Mouse (Mus musculus) midbrain, embryonic 13.5 days (tissue): ENCODE results near the gene Oas1e. TPM values are rescaled to one million over a fixed set of nuclear protein-coding genes. Genes with fewer than 3 reads are reported as not detected.
"Not testable (repeated sequence)": the region's sequence is repeated elsewhere in the genome, so short reads cannot be mapped to it uniquely, and the experiment has no call there.

ENCODE experiments used
- ATAC-seq: fragments of 200-750 bp; cut with Nextera tagmentation; 2 replicates; pipeline ENCODE4 v1.8.0; 2017; ENCODE audit warnings: mild to moderate bottlenecking, moderate TSS enrichment, moderate library complexity
- H3K27ac ChIP-seq: fragments of 300-500 bp; sonication (generic); 2 replicates; pipeline ENCODE4 v1.5.1; 2015; ENCODE audit warnings: inconsistent platforms, mild to moderate bottlenecking, moderate library complexity
- H3K27me3 ChIP-seq: fragments of 300-500 bp; sonication (generic); 2 replicates; pipeline ENCODE4 v1.6.1; 2015; ENCODE audit warnings: mild to moderate bottlenecking, inconsistent platforms
- H3K36me3 ChIP-seq: fragments of 300-500 bp; sonication (generic); 2 replicates; pipeline ENCODE4 v1.6.1; 2015; ENCODE audit warnings: mild to moderate bottlenecking, inconsistent platforms
- H3K4me1 ChIP-seq: fragments of 300-500 bp; sonication (generic); replicated peaks from 2 replicates; pipeline ENCODE4 v1.6.1; 2015; ENCODE audit warnings: inconsistent platforms
- H3K4me2 ChIP-seq: fragments of 300-500 bp; sonication (generic); replicated peaks from 2 replicates; pipeline ENCODE4 v1.6.1; 2015; ENCODE audit warnings: moderate library complexity, mild to moderate bottlenecking, inconsistent platforms
- H3K4me3 ChIP-seq: fragments of 300-500 bp; sonication (generic); replicated peaks from 2 replicates; pipeline ENCODE4 v1.5.1; 2015; ENCODE audit warnings: mild to moderate bottlenecking, inconsistent platforms
- H3K9ac ChIP-seq: fragments of 300-500 bp; sonication (generic); replicated peaks from 2 replicates; pipeline ENCODE4 v1.6.1; 2015; ENCODE audit warnings: mild to moderate bottlenecking, inconsistent platforms
- H3K9me3 ChIP-seq: fragments of 300-500 bp; sonication (generic); 2 replicates; pipeline ENCODE4 v1.6.1; 2016; ENCODE audit warnings: mild to moderate bottlenecking, inconsistent platforms
- WGBS: fragments of 180-500 bp; shearing (Covaris S2); methylation state at CpG from one replicate; pipeline ENCODE4 v1.1.7; 2015; 5-methylcytosine and 5-hydroxymethylcytosine counted together
- polyA plus RNA-seq: library from polyadenylated mRNA; unstranded; fragments of >200 nt; fragmentation: Nextera tagmentation; extraction: Ambion mirVana; gene quantifications from 2 replicates; pipeline ENCODE4 v1.2.1, GENCODE M21; 2015

Oas1e gene
- polyA plus RNA-seq, 1 experiment from 2014 or later, result 0.27 TPM

DNA sequence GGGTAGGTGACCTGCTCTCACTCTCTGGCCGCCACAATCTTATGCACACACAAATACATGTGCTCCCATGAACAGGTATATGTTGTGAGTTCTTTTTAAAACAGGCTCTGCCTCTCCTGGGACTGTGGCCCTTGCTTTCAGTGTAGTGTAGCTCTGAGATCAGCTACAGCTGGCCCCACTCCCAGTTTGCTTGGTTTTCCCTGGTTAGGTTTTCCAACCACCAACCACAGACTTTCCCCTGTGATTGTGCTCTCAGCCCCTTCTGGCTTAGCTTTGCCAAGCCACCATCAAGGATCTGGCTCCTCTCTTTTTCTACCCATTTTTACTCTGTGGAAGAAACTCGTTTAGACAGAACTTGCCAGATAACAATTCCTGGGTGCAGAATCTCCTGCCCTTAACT is 8.3 kb upstream of the Oas1e start:
- Histone ChIP-seq H3K27me3 (no peaks in the 10 kb centered on the region), H3K9ac (no peak overlapping the region), H3K27ac (no peak overlapping the region), H3K4me1 (no peaks in the 10 kb centered on the region), H3K4me2 (no peak overlapping the region), H3K9me3 (no peaks in the 10 kb centered on the region), H3K36me3 (no peaks in the 10 kb centered on the region), H3K4me3 (no peak overlapping the region)
- WGBS, result 69% methylated on average over 2 of the region's 2 CpGs
- no peak for ATAC-seq

GRCm38 (mm10) chr5:120798943-120799342 is 3.6 kb upstream of the Oas1e start:
- H3K4me2 ChIP-seq, H3K4me1 ChIP-seq, ATAC-seq, H3K27me3 ChIP-seq, H3K9ac ChIP-seq, H3K27ac ChIP-seq, H3K9me3 ChIP-seq, H3K36me3 ChIP-seq, H3K4me3 ChIP-seq: not testable (repeated sequence)
- 62% methylated on average over 2 of the region's 2 CpGs for whole genome bisulfite sequencing

- H3K36me3 ChIP-seq, H3K27ac ChIP-seq, H3K9me3 ChIP-seq, H3K4me1 ChIP-seq, H3K9ac ChIP-seq, H3K27me3 ChIP-seq, ATAC-seq, H3K4me3 ChIP-seq, H3K4me2 ChIP-seq: not testable (repeated sequence)
- 82% methylated on average over 5 of the region's 5 CpGs for WGBS
Observed at GRCm38 (mm10) chr5:120798147-120798546, 2.8 kb upstream of the Oas1e start.

- no peaks in the 10 kb centered on the region for H3K9me3 ChIP-seq
- H3K27ac ChIP-seq, result no peak overlapping the region
- H3K4me1 ChIP-seq, result no peaks in the 10 kb centered on the region
- no peak overlapping the region for H3K4me3 ChIP-seq
- H3K4me2 ChIP-seq, result no peak overlapping the region
- WGBS, result 36% methylated on average over 2 of the region's 2 CpGs
- no peaks in the 10 kb centered on the region for H3K27me3 ChIP-seq
- H3K36me3 ChIP-seq, result no peaks in the 10 kb centered on the region
- ATAC-seq, result no peak
- no peak overlapping the region for H3K9ac ChIP-seq
Observed at GRCm38 (mm10) chr5:120793043-120793442, 2.3 kb downstream of the Oas1e start.

DNA sequence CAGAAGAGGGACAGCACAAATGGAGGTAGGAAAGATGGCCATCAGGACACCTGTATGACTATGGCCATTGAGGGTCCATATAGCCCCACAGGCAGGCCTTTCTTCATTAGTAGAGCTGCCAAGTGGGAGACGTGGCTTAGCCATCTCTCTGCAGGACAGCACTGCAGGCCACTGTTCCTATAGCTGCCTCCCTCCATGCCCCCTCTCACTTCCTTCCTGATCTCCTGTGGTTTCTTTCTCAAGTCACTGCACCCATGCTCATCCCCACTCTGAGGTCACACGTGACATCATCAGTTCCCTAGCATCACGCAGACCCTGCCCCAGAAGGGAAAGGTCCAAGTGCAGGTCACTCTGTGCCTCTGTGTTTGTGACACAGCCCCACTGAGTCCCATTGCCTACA is 8.3 kb downstream of the Oas1e start:
- Histone ChIP-seq H3K9me3 (no peaks in the 10 kb centered on the region), H3K4me2 (no peak overlapping the region), H3K27ac (no peak overlapping the region), H3K4me3 (no peak overlapping the region), H3K36me3 (no peaks in the 10 kb centered on the region), H3K4me1 (no peaks in the 10 kb centered on the region), H3K9ac (no peak overlapping the region), H3K27me3 (no peaks in the 10 kb centered on the region)
- 69% methylated on average over 3 of the region's 3 CpGs for WGBS
- ATAC-seq, result no peak

GRCm38 (mm10) chr5:120782446-120782845 is 12.9 kb downstream of the Oas1e start:
- Histone ChIP-seq H3K27me3 (no peaks in the 10 kb centered on the region), H3K4me1 (no peaks in the 10 kb centered on the region), H3K9ac (no peak overlapping the region), H3K4me3 (no peak overlapping the region), H3K9me3 (no peaks in the 10 kb centered on the region), H3K36me3 (no peaks in the 10 kb centered on the region), H3K4me2 (no peak overlapping the region), H3K27ac (no peak overlapping the region)
- ATAC-seq, result no peak
- WGBS, result 70% methylated on average over 2 of the region's 2 CpGs

DNA sequence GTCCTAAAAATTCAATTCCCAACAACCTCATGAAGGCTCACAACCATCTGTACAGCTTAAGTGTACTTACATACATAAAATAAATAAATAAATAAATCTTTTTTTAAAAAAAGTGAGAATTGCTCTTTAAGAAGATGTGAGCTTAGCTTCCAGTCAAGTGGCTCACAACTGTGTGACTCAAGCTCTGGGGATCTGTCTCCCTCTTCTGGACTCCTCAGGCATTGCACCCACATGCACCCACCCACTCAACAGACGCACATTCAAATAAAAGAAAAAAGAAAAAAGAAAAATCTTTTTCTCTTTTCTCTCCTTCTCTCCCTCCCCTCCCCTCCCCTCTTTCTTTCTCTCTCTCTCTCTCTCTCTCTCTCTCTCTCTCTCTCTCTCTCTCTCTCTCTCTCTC is 13.7 kb downstream of the Oas1e start:
- ATAC-seq, result no peak
- 80% methylated on average over 1 of the region's 1 CpGs for WGBS
- H3K9ac ChIP-seq, result no peak overlapping the region

GRCm38 (mm10) chr5:120779922-120780321 is 15.4 kb downstream of the Oas1e start:
- Histone ChIP-seq H3K4me3 (no peak overlapping the region), H3K27me3 (no peaks in the 10 kb centered on the region), H3K36me3 (no peaks in the 10 kb centered on the region), H3K9ac (no peak overlapping the region), H3K27ac (no peak overlapping the region), H3K4me1 (no peaks in the 10 kb centered on the region), H3K9me3 (no peaks in the 10 kb centered on the region), H3K4me2 (no peak overlapping the region)
- 63% methylated on average over 3 of the region's 3 CpGs for WGBS
- no peak for ATAC-seq

More for the DNA sequence above, 13.7 kb downstream of the Oas1e start:
- Histone ChIP-seq H3K9me3 (no peaks in the 10 kb centered on the region), H3K27ac (no peak overlapping the region), H3K4me3 (no peak overlapping the region), H3K4me1 (no peaks in the 10 kb centered on the region), H3K36me3 (no peaks in the 10 kb centered on the region), H3K27me3 (no peaks in the 10 kb centered on the region), H3K4me2 (no peak overlapping the region)

GRCm38 (mm10) chr5:120778941-120779340 is 16.4 kb downstream of the Oas1e start:
- Histone ChIP-seq H3K36me3 (no peaks in the 10 kb centered on the region), H3K4me2 (no peak overlapping the region), H3K4me3 (no peak overlapping the region), H3K9me3 (no peaks in the 10 kb centered on the region), H3K27ac (no peak overlapping the region), H3K4me1 (no peaks in the 10 kb centered on the region), H3K9ac (no peak overlapping the region), H3K27me3 (no peaks in the 10 kb centered on the region)
- no peak for ATAC-seq
- 75% methylated on average over 2 of the region's 2 CpGs for WGBS

DNA sequence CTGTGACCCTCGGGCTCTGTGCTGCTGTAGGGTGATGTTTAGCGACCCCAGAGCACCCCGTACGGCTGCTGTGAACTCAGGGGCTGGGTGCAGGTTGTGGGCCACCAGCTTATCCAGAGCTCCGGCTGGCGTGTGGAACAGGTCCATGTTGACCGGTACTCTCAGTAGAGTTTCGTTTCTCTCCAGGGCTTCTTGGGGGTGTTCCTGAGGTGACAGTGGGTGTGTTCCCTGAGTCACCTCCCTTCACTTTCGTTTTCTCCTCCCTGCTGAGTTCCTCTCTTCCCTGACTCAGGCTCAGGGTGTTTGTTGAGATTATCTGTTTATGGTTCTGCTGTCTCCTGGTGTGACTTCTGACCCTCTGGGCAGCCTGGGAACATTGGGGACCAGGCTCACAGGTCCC is 17.9 kb downstream of the Oas1e start, which contains the start of gene Oas3:
Gene Oas3, minus strand, starts transcription at position 184 of the 400 bp plus-strand sequence.
- H3K27me3 ChIP-seq, result no peaks in the 10 kb centered on the region
- no peak within 1 kb of the TSS for H3K27ac ChIP-seq
- no peak within 1 kb of the TSS for H3K9ac ChIP-seq
- 79% methylated on average over 9 of the region's 9 CpGs for WGBS
- H3K9me3 ChIP-seq, result no peaks in the 10 kb centered on the region
- H3K4me3 ChIP-seq, result no peak within 1 kb of the TSS
- no peaks in the 10 kb centered on the region for H3K36me3 ChIP-seq
- no peaks in the 10 kb centered on the region for H3K4me1 ChIP-seq
- no peak within 1 kb of the TSS for H3K4me2 ChIP-seq
- no peak for ATAC-seq

- Histone ChIP-seq H3K9ac (no peak overlapping the region), H3K9me3 (no peaks in the 10 kb centered on the region), H3K27me3 (no peaks in the 10 kb centered on the region), H3K4me2 (no peak overlapping the region), H3K4me1 (no peaks in the 10 kb centered on the region), H3K27ac (no peak overlapping the region), H3K36me3 (no peaks in the 10 kb centered on the region), H3K4me3 (no peak overlapping the region)
- no peak for ATAC-seq
- WGBS, result 82% methylated on average over 5 of the region's 5 CpGs
Observed at GRCm38 (mm10) chr5:120776801-120777200, 18.5 kb downstream of the Oas1e start.

DNA sequence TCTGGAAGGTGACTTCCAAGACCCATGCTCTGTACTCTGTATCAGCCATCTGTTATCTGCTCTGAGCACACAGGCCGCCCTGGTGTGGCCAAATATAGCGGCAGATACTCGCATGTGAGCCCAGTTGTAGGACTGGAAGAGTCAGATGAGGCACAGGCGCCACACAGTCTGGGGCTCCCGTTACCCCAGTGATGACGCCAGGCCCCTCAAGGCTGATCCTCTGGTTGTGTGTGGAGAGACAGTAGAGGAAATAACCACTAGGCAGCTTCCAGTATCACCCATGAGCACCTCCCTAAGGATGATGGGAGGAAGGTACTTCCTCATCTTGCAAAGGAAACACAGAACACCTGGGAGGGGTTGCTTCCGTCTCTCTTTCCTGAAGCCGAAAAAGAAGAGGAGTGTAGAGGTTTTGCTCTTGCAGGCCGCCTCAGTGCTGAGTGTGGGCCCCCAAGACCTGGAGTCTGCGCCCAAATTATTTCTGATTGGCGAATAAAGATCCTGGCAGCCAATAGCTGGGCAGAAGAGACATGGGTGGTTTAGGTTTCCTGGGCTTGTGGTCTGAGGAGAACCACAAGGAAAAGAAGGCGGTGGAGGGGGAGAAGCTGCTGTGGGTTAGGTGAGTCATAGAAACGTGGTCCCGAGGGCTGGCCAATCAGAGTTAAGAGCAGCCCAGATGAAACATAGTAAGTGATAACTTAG is 19.9 kb downstream of the Oas1e start:
- no peak overlapping the region for H3K4me2 ChIP-seq

GRCm38 (mm10) chr5:120769396-120769795 is 25.9 kb downstream of the Oas1e start:
- H3K36me3 ChIP-seq, result no peaks in the 10 kb centered on the region
- H3K4me1 ChIP-seq, result no peaks in the 10 kb centered on the region
- H3K27ac ChIP-seq, result no peak overlapping the region
- no peaks in the 10 kb centered on the region for H3K9me3 ChIP-seq
- H3K4me2 ChIP-seq, result no peak overlapping the region
- no peak overlapping the region for H3K4me3 ChIP-seq
- ATAC-seq, result no peak
- 80% methylated on average over 3 of the region's 3 CpGs for WGBS
- no peak overlapping the region for H3K9ac ChIP-seq
- H3K27me3 ChIP-seq, result no peaks in the 10 kb centered on the region

More for the DNA sequence above, 19.9 kb downstream of the Oas1e start:
- no peak overlapping the region for H3K27ac ChIP-seq
- no peaks in the 10 kb centered on the region for H3K36me3 ChIP-seq
- ATAC-seq, result no peak
- no peaks in the 10 kb centered on the region for H3K4me1 ChIP-seq
- H3K9me3 ChIP-seq, result no peaks in the 10 kb centered on the region
- H3K4me3 ChIP-seq, result no peak overlapping the region
- no peaks in the 10 kb centered on the region for H3K27me3 ChIP-seq
- no peak overlapping the region for H3K9ac ChIP-seq
- 87% methylated on average over 14 of the region's 14 CpGs for WGBS
